Mouse (Mus musculus) lung, adult 2 months (tissue): ENCODE data around the gene Sulf2.

ENCODE experiments used
- CTCF ChIP-seq: fragments of 200-500 bp; IDR thresholded peaks from 2 replicates; pipeline ENCODE4 v1.5.1; 2011; ENCODE audit warnings: mild to moderate bottlenecking, low read length, control low read depth; ENCODE audit not compliant: insufficient read depth
- POLR2A ChIP-seq: fragments of 200-500 bp; IDR thresholded peaks from 2 replicates; pipeline ENCODE4 v1.6.1; 2011; ENCODE audit warnings: low read depth, mild to moderate bottlenecking, control low read depth, low read length, borderline replicate concordance; ENCODE audit errors: extremely low read depth

DNA sequence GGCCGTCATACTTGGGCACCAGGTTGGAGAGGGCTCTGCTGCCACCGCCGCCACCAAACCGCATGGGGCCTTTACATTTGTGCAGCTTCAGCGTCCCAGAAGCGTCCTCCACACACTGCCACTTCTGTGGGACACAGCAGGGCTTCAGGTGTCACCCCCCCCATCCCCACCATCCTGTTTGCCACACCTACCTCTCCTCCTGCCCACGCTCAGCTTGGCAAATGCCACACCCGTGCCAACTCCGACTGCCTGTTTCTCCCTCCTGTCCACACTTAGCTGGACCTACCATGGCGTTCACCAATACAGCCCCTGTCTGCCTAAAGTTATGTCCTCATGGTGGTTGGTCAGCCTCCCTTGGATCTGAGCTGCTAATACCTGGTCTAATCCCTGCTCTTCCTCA, 72.8 kb downstream of the Sulf2 start:
- TF ChIP-seq CTCF (no peak), POLR2A (no peak)
